Mouse (Mus musculus): ENCODE data around the gene 2210016L21Rik. TPM values are rescaled to one million over a fixed set of nuclear protein-coding genes. Genes with fewer than 3 reads are reported as not detected.
A peak's percentile ranks its signal among the peaks of the same experiment; 100 is the strongest.
"Not testable (repeated sequence)": the region's sequence is repeated elsewhere in the genome, so short reads cannot be mapped to it uniquely, and the experiment has no call there.

Gene 2210016L21Rik
- polyA plus RNA-seq, 1 experiment from 2014 or later: 15.9 TPM

DNA sequence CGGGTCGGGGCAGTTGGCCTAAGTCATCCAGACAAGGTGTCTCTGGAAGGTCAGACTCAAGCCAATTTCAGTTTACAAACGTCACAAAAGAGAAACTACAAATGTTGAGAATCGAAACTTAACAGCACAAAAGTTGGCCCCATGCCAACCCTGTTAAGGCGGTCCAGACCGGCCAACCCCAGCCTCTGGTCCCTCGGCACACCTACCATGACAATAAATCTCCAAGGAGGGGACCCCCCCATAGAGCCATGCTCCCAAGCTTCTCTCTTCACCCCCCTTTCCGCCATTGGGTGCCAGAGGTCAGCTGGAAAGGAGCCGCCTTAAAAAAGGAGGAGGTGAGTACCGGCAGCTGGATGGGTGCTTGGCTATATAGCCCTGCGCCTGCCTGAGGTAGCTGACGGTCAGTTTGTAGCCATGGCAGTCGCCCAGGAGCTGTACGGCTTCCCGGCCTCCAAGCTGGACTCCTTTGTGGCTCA, 18.9 kb upstream of the 2210016L21Rik start, which contains the start of gene Oasl1:
Gene Oasl1, plus strand, starts transcription at position 243 of the 476 bp plus-strand sequence.
- Histone ChIP-seq H3K79me2 (ENCODE audit: inconsistent target) (peaks cover 51% of the 10 kb centered on the region), H3K4me3 (ENCODE audit: inconsistent target) (peak within 1 kb of the TSS; percentile 46), H3K27ac (peak within 1 kb of the TSS; percentile 59), H3K36me3 (ENCODE audit: inconsistent target) (peaks cover 27% of the 10 kb centered on the region)
- WGBS (ENCODE audit: missing documents): 20% methylated on average over 15 of the region's 15 CpGs

DNA sequence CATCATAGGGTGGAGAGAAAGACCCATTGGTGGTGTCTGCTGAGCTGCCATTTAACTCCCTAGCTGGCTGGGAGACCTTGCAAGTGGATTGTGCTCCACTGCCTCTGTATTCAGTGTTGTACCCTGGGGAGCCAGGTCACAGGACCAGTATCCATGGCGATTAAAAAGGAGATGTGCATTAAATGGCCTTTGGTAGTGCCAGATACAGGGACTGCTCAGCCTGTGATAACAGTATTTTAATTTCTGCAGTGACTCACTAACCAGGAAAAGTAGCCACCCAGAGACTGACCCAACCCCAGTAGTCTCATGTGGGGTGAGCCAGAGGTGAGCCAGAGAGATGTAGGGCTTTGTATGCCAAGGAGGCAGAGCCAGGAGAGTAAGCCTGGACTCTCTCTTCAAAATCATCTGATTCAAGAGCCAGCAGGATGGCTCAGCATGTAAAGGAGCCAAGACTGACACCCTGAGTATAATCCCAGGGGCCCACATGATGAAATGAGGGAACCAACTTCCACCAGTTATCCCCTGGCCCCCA, 15.7 kb upstream of the 2210016L21Rik start:
- Histone ChIP-seq H3K36me3 (ENCODE audit: inconsistent target) (peaks cover 57% of the 10 kb centered on the region), H3K4me3 (ENCODE audit: inconsistent target) (no peak overlapping the region), H3K79me2 (ENCODE audit: inconsistent target) (peaks cover 52% of the 10 kb centered on the region), H3K27ac (no peak overlapping the region)
- 100% methylated on average over 1 of the region's 1 CpGs for WGBS (ENCODE audit: missing documents)

DNA sequence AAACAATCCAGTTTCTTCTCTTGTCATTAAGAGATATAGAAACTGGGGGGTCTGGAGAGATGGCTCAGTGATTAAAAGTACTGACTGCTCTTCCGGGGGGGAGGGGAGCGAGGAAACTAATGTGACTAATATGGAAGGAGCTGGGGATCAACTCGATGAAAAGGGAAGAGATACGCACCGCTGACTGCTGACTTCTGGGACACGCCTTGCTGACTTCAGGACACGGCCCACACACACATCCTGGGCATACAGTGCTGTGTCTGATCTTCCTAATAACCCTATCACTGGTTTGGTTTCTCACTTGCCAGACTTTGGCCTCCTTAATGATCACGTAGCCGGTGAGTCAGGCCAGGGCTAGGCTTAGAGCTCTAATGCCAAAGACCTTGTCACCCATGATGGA, 15.2 kb upstream of the 2210016L21Rik start:
- no peak overlapping the region for H3K27ac ChIP-seq
- 88% methylated on average over 9 of the region's 9 CpGs for WGBS (ENCODE audit: missing documents)
- H3K79me2 ChIP-seq (ENCODE audit: inconsistent target): peaks cover 52% of the 10 kb centered on the region
- H3K36me3 ChIP-seq (ENCODE audit: inconsistent target): peaks cover 62% of the 10 kb centered on the region
- H3K4me3 ChIP-seq (ENCODE audit: inconsistent target): no peak overlapping the region

DNA sequence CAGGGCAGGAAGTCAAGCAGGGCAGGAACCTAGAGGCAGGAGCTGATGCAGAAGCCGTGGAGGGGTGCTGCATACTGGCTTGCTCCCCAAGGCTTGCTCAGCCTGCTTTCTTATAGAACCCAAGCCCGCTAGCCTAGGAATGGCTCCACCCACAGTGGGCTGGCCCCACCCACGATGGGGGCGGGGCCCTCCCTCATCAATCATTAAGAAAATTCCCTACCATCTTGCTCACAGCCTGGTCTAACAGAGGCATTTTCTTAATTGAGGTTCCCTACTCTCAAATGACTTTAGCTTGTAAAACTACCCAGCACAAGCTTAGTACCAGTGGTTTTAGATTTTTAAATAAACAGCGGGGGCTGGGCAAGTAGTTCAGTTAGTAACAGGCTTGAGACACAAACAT, 10.3 kb upstream of the 2210016L21Rik start:
- H3K27ac ChIP-seq: no peak overlapping the region
- H3K4me3 ChIP-seq (ENCODE audit: inconsistent target): no peak overlapping the region
- H3K79me2 ChIP-seq (ENCODE audit: inconsistent target): peaks cover 16% of the 10 kb centered on the region
- WGBS (ENCODE audit: missing documents): 66% methylated on average over 5 of the region's 5 CpGs
- peaks cover 88% of the 10 kb centered on the region for H3K36me3 ChIP-seq (ENCODE audit: inconsistent target)

DNA sequence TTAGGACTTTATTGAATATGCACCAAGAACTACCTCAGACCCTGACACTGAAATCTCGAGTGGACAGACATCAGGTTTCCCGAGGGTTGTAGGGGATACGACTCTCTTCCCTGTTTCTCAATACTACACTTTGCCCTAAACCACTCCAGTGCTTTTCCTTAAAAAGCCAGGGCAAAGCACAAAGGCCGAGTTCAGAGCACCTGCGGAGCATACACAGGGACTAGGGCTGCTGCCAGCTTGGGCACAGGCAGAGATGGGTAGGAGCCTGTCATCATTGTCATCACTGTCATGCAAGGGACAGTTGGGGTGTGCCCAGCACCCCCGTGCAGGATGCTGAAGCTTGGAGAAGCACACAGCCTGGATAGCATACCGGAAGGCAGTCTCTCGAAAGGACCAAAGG, 8.8 kb upstream of the 2210016L21Rik start:
- no peak overlapping the region for H3K4me3 ChIP-seq (ENCODE audit: inconsistent target)
- 89% methylated on average over 8 of the region's 8 CpGs for WGBS (ENCODE audit: missing documents)
- peaks cover 88% of the 10 kb centered on the region for H3K36me3 ChIP-seq (ENCODE audit: inconsistent target)
- H3K27ac ChIP-seq: no peak overlapping the region
- H3K79me2 ChIP-seq (ENCODE audit: inconsistent target): peaks cover under 1% of the 10 kb centered on the region; the same call in 1 of the 2 replicates

DNA sequence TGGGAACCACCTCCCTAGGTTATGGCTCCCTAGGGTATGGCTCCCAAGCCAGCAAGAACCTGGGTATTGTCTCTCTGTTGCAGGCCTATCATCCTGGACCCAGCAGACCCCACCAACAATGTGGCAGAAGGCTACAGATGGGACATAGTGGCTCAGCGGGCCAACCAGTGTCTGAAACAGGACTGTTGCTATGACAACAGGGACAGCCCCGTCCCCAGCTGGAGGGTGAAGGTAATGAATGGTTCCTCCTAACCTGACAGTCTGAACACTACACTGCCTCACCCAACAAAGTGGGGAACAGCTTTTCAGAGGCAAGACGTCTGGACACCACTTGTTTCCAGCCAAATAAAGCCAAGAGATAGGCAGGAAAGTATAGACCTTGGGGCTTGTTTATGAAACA, 6.1 kb upstream of the 2210016L21Rik start:
- Histone ChIP-seq H3K36me3 (ENCODE audit: inconsistent target) (peaks cover 62% of the 10 kb centered on the region), H3K4me3 (ENCODE audit: inconsistent target) (no peak overlapping the region), H3K27ac (no peak overlapping the region), H3K79me2 (ENCODE audit: inconsistent target) (no peaks in the 10 kb centered on the region)
- 86% methylated on average over 3 of the region's 3 CpGs for WGBS (ENCODE audit: missing documents)

DNA sequence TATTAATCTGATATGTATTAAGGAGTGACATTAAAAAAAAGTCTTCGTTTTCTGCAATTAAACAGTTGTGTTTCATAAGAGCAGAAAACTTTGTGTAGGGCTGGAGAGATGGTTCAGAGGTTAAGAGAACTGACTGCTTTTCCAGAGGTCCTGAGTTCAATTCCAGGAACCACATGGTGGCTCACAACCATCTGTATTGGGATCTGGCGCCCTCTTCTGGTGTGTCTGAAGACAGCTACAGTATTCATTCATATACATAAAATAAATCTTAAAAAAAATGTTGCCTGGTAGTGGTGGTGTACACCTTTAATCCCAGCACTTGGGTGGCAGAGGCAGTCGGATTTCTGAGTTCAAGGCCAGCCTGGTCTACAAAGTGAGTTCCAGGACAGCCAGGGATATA, 820 bp upstream of the 2210016L21Rik start:
- H3K36me3 ChIP-seq (ENCODE audit: inconsistent target): peaks cover 22% of the 10 kb centered on the region
- not testable (repeated sequence) for H3K4me3 ChIP-seq (ENCODE audit: inconsistent target); H3K27ac ChIP-seq
- H3K79me2 ChIP-seq (ENCODE audit: inconsistent target): peaks cover 19% of the 10 kb centered on the region
- 58% methylated on average over 2 of the region's 3 CpGs for WGBS (ENCODE audit: missing documents)

DNA sequence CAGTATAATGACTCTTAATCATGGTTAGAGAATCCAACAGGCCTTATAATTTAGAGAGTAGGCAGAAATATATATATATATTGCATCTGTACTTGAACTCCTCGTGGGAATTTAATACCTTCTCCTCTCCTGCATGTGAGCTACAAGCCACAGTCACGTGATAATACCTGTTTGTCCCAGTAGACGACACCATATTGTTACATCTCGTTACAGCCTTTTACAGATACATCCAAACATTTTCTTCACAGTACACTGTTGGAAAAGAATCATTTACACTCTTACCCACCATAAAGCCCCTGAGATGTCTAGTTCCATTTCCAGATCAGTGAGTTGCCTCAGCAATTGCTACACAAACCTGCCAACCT, 790 bp downstream of the 2210016L21Rik start:
- Histone ChIP-seq H3K27ac (peak overlapping the region; percentile 33; the same call in 1 of the 2 replicates), H3K79me2 (ENCODE audit: inconsistent target) (peaks cover 19% of the 10 kb centered on the region), H3K36me3 (ENCODE audit: inconsistent target) (peaks cover 22% of the 10 kb centered on the region), H3K4me3 (ENCODE audit: inconsistent target) (peak overlapping the region; percentile 95)
- 57% methylated on average over 4 of the region's 4 CpGs for WGBS (ENCODE audit: missing documents)

DNA sequence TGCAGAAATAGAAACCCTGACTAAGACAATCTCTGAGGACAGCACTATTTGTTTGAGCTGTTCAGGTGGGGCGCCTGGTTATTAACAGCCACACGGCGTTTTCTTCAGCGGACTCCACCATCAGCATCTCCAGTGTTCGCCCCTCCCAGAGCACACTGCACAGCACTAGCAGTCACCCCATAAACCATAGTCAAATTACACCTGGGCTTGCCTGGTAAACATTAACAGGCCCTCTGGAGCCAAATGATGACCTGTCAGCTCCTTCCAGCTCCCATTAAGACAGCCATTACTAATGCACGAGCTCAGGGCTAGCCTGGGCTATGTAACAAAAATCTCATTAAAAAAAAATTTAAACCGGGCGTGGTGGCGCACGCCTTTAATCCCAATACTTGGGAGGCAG, 3.1 kb downstream of the 2210016L21Rik start:
- Histone ChIP-seq H3K27ac (no peak overlapping the region), H3K79me2 (ENCODE audit: inconsistent target) (peaks cover 19% of the 10 kb centered on the region), H3K4me3 (ENCODE audit: inconsistent target) (no peak overlapping the region), H3K36me3 (ENCODE audit: inconsistent target) (peaks cover 29% of the 10 kb centered on the region)
- 82% methylated on average over 10 of the region's 10 CpGs for WGBS (ENCODE audit: missing documents)

DNA sequence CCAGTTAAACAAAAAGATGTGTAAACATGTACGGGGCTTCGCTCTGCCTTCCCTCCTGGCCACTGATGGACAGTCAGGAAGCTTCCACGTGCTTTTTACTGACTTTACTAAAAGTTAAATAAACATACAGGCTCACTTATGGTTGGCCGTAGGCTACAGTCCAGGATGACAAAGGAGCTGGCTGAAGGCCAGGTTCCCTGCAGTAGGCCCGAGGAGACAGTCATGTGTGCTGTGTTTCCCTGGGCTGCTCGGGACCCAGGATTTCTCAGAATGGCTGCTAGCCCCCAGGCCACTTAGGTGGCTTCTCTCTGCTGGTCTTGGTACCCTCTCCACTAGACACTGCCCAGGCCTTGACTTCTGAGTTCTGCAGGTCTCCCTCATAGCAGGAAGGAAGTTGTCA, 6.9 kb downstream of the 2210016L21Rik start:
- Histone ChIP-seq H3K79me2 (ENCODE audit: inconsistent target) (peaks cover 2% of the 10 kb centered on the region; the same call in 1 of the 2 replicates), H3K4me3 (ENCODE audit: inconsistent target) (no peak overlapping the region), H3K36me3 (ENCODE audit: inconsistent target) (peaks cover 29% of the 10 kb centered on the region), H3K27ac (no peak overlapping the region)
- WGBS (ENCODE audit: missing documents): 78% methylated on average over 6 of the region's 6 CpGs

DNA sequence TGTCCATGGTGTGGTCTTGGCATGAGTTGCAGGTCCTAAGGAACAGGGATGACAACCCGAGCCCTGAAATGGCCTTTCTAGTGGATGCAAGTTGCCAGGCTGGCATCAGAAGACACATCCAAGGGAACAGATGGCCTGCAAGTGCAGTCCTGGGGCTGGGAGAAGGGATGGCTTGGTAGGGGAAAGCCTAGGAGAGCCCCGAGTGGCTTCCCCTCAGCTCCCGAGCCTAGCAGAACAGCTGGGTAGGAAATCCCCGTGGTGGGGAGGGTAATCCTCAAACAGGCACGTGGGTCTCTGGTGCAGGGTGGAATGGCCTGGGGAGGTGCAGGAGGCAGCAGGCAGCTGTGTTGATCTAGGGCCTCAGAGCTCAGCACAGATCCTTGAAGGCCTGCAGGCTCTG, 7.4 kb downstream of the 2210016L21Rik start:
- WGBS (ENCODE audit: missing documents): 66% methylated on average over 5 of the region's 5 CpGs
- Histone ChIP-seq H3K36me3 (ENCODE audit: inconsistent target) (peaks cover 29% of the 10 kb centered on the region), H3K4me3 (ENCODE audit: inconsistent target) (no peak overlapping the region), H3K27ac (no peak overlapping the region), H3K79me2 (ENCODE audit: inconsistent target) (no peaks in the 10 kb centered on the region)

DNA sequence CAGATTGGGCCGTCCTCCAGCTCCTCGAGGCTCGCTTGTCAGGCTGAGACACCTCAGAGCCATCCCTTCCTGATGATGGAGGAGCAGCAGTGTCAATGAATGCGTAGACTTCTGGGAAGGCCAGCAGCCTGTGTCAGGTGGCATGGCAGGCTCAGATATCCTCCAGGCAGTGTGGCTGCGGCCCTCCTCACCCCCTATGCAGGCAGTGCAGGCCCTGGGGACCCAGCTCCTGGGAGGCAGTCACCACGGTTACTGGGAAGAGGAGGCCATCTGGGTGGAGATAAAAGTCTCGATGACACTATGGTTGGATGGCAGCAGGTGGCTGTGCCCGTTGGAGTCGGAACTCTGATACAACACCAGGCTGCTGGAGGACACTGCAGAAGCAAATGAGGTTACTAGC, 7.9 kb downstream of the 2210016L21Rik start:
- Histone ChIP-seq H3K36me3 (ENCODE audit: inconsistent target) (peaks cover 29% of the 10 kb centered on the region), H3K27ac (no peak overlapping the region), H3K79me2 (ENCODE audit: inconsistent target) (no peaks in the 10 kb centered on the region), H3K4me3 (ENCODE audit: inconsistent target) (no peak overlapping the region)
- WGBS (ENCODE audit: missing documents): 94% methylated on average over 9 of the region's 9 CpGs

DNA sequence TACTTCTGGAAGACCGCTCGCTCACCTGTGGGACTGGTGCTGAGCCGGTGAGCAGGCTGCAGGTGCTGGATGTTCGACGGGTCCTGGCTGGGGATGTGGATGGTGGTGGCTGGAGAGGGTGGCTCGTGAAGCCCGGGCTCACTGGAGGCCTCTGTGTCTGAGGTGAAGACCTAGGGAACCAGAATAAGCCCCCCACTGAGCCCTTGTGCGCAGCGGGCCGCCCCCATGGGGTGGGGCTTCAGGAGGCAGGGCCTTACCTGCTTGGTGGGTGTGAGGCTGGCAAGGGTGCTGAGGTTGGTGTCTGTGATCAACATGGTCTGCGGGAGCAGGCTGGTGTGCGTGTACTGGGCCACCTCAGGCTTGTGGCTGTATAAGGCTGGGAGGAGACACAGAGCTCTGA, 8.7 kb downstream of the 2210016L21Rik start:
- Histone ChIP-seq H3K27ac (no peak overlapping the region), H3K36me3 (ENCODE audit: inconsistent target) (peaks cover 29% of the 10 kb centered on the region), H3K79me2 (ENCODE audit: inconsistent target) (no peaks in the 10 kb centered on the region), H3K4me3 (ENCODE audit: inconsistent target) (no peak overlapping the region)
- 80% methylated on average over 11 of the region's 12 CpGs for WGBS (ENCODE audit: missing documents)

DNA sequence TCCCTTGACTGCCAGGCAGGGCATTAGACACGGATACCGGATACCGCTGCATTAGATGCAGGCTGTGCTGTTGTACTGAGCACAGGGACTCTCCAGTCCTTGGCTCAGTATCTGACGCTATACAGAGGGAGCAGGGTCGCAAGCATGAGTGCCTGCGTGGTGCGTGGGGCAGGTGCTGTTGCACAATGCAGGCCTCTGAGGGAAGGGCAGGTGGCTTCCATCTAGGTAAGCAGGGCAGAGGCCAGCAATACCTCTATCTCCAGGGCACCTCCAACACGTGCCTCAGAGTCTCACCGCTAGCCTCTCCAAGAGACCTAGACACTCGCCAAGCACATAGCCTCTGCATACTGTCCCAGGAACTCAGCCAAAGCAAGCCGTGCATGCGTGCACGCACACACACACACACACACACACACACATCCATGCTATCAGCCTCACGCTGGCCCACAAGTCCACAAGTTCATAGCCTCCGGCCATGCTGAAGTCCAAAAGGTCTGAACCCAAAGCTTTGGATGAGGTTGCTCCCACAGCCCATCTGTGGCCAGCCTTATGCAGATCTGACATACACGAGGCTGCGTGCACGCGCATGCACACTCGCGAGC, 9.4 kb downstream of the 2210016L21Rik start:
- Histone ChIP-seq H3K36me3 (ENCODE audit: inconsistent target) (peaks cover 25% of the 10 kb centered on the region), H3K4me3 (ENCODE audit: inconsistent target) (no peak overlapping the region), H3K79me2 (ENCODE audit: inconsistent target) (no peaks in the 10 kb centered on the region), H3K27ac (no peak overlapping the region)
- 86% methylated on average over 21 of the region's 21 CpGs for WGBS (ENCODE audit: missing documents)

DNA sequence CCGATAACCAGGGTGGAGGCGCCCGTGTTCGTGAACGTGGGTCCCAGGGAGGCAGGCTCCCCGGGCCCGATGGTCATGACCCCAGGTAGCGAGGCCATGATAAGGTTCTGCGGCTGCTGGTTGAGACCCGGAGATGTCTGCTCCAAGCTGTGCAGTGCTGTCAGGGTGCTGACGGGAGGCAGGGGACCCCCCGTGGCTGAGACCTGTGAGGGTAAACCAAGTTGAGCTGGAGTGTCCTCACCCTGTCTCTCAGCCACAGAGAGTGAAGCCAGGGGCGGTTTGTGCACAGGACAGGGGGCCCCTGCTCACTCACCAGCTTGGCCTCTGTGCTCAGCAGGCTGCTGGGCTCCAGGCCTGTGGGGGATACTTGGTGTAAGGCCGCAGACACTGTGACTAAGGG, 11.4 kb downstream of the 2210016L21Rik start:
- H3K79me2 ChIP-seq (ENCODE audit: inconsistent target): no peaks in the 10 kb centered on the region
- no peak overlapping the region for H3K4me3 ChIP-seq (ENCODE audit: inconsistent target)
- H3K27ac ChIP-seq: no peak overlapping the region
- peaks cover 8% of the 10 kb centered on the region for H3K36me3 ChIP-seq (ENCODE audit: inconsistent target)
- WGBS (ENCODE audit: missing documents): 91% methylated on average over 14 of the region's 14 CpGs

Measured in macrophage (primary cell).